Mouse (Mus musculus) ES-E14 (cell line): Measurements from ENCODE around the gene Lactb.

ENCODE experiments used
- CHD2 ChIP-seq: IDR thresholded peaks from 2 replicates; pipeline ENCODE4 v1.6.1; 2014; ENCODE audit warnings: mild to moderate bottlenecking, low read depth, low read length, inconsistent platforms
- HCFC1 ChIP-seq: IDR thresholded peaks from 2 replicates; pipeline ENCODE4 v1.6.1; 2012; ENCODE audit warnings: low read length, inconsistent platforms, borderline replicate concordance; ENCODE audit not compliant: insufficient read depth
- MAFK ChIP-seq: IDR thresholded peaks from 2 replicates; pipeline ENCODE4 v1.6.1; 2014; ENCODE audit warnings: mild to moderate bottlenecking, low read depth, low read length, inconsistent platforms; ENCODE audit not compliant: insufficient read depth
- ZNF384 ChIP-seq: IDR thresholded peaks from 2 replicates; pipeline ENCODE4 v1.6.1; 2012; ENCODE audit warnings: low read depth, low read length, inconsistent platforms

GRCm38 (mm10) chr9:66971116-66971515, 4.2 kb downstream of the Lactb start:
- TF ChIP-seq HCFC1 (no peak), ZNF384 (no peak), CHD2 (no peak), MAFK (no peak)
